Mouse (Mus musculus) right cerebral cortex, postnatal 36 days (tissue): ENCODE results near the gene Gzf1.

Source experiments
- DNase-seq, 2 experiments: peaks; one replicate each; pipeline ENCODE4 v3.0.0; 2022; ENCODE audit warnings: low spot score in 2 of 2, mixed read lengths in 1 of 2

The Gzf1 gene

DNA sequence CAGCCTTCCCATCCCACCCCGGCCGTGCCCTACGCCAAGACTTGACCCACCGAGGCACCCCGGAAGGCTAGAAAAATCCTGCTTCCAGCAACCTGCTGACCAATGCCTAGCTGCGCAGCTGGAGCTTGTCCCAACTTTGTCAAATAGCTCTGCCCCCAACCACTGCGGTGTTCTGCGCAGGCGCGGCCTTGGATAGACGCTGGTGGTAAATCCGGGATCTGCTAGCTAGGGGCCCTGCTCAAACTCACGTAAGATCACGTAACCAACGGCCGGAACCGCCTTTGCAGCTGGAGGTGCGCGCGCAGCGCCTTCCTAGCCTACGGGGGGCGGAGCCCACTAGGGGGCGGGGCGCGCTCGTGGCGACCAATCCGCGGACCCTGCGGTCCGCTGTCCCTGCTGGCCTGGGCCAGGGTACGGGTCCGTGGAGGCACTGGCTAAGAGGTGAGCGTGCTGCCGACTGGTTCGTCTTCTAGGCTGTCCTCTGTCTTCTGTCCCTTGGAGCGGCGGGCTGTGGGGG is at the start of gene Gzf1:
Gene Gzf1 (plus strand): TSS at position 249 of the 517 bp plus-strand sequence.
- DNase-seq: peak; percentile 99

DNA sequence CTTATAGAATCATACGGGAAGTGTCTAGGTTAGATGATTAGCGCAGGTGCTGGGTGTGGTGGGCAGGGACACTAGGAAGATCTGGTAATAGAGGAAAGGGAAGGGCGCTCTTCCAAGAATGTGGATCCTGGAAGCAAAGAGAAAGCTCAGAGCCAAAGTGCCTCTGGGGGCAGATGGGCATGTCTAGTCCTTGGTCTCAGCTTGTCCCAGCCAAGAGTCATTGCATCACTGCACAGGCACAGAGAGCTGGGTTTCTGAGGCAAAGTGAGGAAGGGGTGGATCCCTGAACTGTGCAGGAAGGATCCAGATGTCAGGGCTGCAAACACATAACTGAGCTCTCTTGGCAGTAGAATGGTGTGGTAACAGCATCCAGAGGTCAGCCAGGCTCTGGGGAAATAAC is 49.2 kb upstream of the Gzf1 start:
- no peak for DNase-seq

DNA sequence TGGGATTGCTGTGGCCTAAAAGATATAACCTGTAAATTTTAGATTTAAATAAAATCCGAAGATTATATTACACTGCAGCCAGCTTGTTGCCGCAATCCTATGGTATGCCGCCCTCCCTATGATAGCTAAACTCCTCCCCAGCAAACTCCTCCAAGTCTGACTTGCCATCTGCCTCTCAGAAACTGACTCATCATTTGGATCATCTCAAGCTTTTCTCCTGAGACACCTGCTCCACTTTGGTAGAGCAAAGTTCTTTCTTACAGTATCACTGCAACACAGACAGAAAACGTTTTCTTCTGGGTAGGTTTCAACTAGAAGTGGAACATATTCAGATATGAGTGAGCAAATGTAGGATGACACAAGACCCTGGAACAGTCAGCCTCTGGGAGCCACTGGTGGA is 46.4 kb upstream of the Gzf1 start:
- DNase-seq: peak; percentile 16 to 28

DNA sequence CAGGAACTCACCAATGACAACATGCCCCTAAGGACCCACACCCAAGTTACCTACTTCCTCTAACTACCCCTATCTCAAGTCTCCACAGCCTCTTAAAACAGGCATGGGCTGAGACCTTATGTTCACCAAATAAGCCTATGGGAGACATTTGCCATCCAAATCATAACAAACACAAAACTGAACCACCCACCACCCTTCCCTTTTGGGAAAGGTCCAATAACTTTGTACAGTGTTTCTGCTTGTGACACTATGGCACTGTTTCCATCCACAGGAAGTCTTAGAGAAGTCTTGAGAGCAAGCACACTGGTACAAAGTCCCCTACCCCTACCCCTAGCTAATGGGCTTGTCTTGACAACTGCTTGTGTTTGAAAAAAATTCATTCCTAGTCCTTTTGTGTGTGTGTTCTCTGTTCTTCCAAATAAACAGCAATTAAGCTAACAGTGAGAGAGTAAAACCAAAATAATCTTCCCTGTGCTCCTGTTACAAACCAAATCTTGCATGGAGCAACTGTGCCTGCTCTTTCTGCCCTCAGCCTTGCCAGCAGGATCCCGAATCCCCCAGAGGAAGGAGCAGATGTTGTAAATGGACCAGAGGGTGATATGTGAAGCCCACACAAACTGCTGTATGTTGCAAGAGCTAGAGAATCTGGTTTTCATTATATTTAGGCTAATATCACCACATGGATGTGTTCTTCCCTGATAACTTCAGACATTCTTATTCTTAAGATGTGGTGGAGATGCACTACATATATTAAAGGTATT is 38.0 kb upstream of the Gzf1 start:
- no peak for DNase-seq

DNA sequence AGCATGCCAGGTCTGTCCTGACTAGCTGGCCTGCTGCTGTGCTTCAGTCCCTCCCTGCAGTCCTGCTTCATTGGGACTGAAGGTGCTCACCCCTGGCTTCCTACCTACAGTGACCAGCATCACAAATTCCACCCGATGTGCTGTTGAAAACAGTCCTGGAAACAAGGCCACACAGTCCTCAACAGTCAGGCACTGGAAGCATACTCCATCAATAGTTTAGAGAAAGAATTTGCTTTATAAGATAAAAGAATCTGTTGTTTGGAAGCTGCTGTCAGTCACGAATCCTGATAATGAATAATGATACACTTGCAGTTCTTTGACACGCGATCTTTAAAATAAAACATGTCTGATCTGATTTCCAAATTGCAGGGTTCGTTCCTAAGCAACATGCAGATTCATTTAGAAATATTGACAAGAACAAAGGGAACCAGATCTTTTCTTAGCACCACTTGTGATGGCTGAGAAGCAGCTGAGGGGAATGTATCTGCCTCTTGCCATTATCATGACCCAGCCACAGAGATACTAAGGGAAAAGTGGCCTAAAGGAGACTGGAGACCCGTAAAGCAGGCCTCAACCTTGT is 36.3 kb upstream of the Gzf1 start:
- no peak for DNase-seq

DNA sequence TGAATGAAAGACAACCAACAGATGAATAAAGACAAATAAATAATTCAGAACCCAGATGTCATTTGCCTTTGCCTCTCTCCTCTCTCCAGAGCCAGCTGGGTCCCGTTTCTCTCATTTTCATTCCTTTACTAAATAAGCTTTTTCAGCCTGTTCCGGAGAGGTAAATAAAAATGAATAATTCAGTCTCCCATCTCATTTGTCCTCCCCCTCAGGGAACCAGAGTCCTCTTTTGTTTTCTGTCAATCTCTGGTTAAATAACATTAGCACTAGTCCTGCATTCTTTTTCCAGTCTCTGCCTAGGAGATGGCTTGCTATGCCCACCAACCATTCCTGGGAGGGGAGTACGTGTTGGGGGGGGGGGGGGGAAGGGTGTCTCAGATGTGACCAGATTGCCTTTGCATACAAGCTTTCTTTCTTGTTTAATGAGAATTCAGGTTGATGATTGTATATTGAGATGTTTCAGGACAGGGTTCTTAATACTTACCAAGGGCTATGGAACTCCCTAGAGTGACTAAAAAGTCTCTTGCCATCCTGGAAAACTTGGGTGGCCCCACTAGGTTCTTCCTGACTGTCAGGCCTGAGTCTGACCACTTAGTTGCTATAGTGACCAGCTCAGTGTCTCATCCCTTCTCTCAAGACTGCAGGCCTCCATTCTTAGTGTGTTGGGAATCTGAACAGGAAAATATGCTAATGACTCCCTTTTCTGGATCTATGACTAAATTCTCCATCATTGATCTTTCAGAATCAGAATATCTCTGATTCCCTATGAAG is 30.1 kb upstream of the Gzf1 start:
- no peak for DNase-seq

DNA sequence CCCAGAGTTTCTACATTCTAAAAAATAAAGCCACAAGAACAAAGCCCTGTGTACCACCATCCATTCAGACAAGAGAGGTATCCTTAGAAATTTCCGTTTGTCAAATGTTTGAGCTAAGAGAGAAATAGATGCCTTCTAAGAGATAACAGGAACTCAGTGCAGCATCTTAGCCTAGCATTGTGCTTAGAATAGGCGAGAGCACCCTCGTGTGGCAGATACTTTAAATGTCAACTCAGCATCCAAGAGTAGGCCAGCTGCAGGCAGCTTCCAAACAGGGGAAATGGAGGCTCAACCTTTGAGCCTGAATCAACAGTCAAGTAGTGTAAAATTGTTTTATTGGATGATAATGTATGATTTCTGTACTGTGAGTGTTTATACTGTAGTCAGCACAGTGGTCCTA is 25.9 kb upstream of the Gzf1 start:
- DNase-seq: peak; percentile 62 to 66

DNA sequence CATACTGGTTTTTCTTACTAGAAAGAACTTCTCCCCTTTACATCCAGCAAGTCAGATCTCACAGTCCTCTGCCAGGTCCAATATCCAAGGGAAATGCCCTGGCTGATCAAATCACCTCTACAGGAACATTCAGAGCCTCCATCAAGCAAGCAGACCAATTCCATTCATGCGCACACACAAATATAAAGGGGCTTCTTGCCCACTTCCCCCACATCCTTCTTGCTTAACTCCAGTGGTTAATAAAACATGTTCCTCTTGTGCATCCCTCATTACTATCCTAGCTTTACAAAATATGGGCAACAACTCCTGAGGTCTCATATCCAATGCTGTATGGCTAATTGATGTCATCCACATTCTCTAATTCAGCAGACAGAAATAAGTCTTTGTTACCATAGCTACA is 17.4 kb upstream of the Gzf1 start:
- no peak for DNase-seq

DNA sequence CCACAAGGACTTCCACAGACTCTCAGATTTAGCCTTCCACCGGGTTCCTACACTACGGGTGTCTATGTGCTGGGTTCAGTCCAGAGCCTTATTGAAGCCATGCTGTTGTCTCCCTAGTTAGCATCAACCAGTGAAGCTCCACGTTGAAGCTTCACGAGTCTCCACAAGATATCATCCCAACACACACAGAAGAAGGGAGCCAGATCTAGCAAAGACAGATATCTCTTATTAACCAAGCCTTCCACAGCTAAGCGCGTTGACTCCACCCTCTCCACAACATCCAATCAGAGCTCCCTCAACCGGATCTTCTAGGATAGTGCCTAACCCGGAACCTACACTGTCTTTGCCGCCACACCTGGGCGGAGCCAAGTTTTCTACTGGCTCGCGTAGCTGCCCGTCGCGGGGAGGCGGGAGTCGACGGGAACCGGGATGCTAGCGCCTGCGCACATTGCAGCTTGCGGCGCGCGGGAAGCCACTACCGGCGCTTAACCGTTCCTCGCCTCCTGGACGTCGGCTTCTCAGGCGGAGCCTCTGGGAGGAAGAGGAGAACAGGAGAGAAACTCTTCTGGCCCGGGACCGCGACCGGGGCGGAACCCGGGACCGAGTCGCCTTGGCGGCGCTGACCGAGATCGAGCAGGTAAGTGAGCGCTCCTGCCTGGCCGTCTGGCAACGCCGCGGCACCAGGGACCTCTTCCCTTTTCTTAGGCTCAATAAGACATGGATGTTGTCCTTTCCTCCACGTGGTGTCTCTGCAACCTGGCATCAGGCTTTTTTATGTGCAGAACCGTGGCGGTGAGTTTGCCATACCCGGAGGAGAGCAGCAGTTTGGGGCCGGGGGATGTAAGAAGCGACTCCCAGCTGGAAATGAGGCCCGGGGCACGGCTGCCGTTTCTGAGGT is 8.4 kb upstream of the Gzf1 start, which contains the start of gene Nxt1:
Gene Nxt1 (plus strand): TSS at position 403 of the 898 bp plus-strand sequence.
- DNase-seq: peak; percentile 97 to 98

DNA sequence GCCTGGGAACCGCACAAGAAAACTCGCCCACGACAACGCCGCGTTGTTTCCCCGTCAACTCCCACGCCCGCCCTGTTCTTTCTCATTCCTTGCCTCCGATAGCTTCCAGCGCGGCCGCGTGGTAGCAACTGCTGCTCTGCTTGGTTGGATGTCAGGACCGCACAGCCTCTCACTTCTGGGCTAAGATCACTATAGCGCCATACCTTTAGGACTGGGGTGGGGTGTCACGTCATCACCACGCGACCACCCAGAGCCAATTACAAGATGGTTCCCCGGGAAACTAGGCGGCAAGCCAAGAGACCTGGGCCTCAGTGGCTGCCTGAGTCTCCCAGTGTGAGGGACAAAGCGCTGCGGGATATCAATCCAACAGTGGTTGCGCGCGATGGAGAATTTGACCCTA is 3.0 kb upstream of the Gzf1 start:
- DNase-seq: peak; percentile 79

DNA sequence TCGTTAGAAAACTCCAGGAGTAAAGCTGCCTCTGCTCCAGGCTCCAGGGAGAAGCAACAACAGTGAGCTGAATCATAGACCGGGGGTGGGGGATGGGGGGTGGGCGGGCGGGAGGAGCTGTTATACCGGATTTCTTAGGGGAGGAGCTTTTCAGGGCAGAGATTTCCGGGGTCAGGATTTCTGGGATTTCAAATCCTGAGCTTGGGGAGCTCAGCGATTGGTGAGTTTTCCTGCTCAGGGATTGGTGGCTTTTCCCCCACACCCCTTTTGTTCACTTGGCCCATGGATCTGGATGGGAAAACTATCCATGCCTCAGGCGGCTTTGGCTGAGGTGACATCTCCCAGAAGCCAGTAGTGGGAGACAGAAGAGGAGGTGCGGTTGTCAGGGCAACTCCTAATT is 1.5 kb upstream of the Gzf1 start:
- DNase-seq: peak; percentile 40 to 56

DNA sequence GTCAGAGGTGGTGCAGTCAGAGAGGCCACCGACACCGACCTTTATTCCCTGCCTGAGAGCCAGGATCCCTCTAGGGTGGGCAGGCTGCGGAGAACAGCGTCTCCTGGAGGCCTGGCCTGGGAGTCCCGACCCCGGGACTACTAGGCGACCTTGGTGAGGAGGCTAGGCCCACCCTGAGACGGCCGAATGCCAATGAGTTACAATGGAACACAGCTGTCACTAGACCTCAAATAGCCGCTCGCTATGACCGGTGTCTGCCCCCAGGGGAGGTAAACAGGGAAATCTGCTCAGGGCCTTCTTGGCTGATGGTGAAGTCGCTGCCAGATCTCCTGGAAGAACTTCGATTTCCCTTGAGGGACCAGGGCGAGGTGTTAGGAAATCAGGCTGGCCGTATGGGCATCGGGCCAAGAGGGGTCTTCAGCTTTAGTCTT is 653 bp downstream of the Gzf1 start:
- peak in 1 of 2 experiments; percentile 27 for DNase-seq

DNA sequence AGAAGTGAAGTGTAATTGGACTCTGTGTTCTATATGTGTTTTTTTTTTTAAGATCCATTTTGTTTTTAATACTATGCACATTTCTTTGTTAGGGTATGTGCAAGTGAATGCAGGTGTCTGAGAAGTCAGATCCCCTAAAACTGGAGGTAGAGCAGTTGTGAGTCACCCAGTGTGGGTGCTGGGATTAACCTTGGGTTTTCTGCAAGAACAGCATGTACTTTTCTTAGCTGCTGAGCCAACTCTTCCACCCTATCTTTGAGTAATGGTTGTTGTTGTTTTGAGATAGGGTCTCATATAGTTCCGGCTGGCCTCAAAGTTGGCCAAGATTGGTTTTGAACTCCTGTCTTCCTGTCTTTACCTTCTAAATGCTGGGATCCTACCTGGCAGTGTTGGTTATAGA is 2.2 kb downstream of the Gzf1 start:
- DNase-seq: no peak

DNA sequence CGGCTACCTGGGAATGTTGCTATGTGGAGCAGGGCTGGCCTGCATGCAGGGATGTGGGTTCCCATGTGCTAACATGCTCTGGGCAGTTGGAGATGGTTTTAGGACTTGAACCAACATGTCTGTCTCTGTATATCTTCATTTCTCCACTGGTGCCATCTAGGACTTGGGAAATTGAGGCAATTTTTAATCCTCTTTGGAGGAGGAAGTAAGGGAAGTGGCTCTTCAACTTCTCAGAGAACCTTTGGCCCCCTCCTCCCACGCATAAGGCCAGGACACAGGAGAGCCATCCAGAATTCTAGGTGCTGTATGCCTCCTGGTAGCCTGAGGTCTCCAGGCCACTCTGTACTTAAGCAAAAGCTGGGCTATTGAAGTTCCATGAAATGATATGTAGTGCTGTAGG is 4.1 kb downstream of the Gzf1 start:
- no peak for DNase-seq

DNA sequence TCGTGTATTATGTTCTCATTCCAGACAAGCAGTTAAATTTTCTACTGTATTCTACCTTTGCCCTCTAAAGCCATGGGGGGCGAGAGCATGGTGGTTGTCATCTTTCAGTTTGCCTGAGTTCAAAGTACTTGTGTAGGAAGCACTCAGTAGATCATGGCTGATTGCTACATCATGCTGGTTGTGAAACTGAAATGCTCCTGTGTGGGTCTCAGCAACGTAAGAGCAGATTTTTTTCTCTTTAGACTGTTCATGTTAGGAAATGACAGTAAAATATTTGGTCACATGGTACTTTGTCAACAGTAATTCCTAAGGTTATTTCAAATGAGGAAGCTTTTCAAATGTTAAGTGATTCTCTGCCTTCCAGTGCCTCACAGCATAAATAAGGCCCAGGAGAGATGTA is 4.9 kb downstream of the Gzf1 start:
- no peak for DNase-seq

DNA sequence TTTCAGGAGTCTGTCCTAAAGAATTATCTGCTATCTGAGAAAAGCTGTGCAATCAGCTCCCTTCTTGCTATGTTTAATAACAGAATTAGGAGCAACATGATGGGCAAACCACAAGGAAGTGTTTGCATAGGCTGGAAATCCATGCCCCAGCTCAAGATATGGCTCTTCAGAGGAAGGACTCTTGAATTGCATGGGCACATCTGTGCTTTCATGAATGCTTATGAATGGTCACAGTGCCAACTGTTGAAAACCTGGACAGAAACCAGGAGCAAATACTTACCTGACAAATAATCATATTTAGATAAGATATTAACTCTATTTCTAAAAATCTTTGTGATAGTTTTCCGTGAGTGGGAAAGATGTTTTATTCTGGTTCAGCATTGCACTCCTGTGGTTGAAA is 6.0 kb downstream of the Gzf1 start:
- DNase-seq: no peak

DNA sequence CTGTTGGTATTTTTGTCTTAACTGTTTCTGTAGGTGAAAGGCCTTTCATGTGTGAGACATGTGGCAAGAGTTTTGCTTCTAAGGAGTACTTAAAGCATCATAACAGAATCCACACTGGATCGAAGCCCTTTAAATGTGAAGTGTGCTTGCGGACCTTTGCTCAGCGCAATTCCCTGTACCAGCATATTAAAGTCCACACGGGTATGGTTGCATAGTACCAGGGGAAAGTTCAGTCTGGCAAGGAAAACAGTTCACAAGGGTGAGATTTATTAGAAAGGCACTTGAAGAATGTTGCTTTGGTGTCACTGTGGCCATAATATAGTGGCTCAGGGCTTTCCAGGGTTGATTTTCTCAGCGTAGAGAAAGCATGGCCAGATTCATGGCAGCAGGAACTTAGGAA is 7.1 kb downstream of the Gzf1 start:
- no peak for DNase-seq

DNA sequence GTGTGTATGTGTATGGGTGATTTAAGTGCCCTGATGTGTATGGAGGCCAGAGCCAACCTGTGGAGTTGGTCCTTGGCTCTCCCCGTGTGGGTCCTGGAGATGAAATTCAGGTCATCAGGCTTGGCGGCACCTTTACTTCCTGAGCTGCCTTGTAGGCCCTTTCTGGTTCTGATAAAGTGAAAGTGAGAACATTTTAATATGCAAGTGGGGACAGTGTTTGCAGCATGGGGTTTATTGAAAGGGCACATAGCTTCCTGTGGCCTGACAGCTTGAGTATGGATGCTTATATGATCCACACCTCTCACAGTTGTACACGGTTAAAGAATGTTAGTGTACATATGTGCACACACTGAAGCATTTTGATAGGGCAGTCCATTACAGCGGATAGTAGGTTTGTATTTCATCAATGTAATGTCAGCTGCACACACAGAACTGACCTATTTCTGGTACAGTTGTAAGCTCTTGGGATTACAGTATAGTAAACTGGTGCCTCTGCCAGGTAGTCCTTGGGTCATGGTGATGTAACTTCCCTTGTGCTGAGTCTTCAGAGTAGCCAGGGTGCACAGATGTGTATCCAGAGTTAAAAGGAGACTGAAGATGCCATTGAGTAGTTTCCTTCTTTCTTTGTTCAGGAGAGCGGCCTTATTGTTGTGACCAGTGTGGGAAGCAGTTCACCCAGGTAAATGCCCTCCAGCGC is 8.8 kb downstream of the Gzf1 start:
- no peak for DNase-seq

DNA sequence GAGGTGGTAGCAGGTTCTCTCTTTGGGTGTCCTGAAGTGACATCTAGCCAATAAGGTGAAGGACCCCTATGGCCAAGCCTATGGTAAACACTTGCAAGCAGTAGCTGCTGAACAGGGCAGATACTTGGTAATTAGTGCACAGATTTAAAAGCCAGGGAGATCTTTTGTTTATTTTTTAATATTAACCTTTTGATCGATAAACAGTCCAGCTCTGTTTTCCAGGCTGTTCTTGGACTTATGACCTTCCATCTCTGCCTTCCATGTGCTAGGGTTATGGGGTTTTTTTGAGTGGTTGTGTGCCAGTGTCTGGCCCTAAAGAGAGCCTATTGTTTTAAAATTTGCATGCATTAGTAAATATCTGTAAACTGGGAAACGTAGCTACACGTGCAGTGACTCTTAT is 9.5 kb downstream of the Gzf1 start:
- no peak for DNase-seq

DNA sequence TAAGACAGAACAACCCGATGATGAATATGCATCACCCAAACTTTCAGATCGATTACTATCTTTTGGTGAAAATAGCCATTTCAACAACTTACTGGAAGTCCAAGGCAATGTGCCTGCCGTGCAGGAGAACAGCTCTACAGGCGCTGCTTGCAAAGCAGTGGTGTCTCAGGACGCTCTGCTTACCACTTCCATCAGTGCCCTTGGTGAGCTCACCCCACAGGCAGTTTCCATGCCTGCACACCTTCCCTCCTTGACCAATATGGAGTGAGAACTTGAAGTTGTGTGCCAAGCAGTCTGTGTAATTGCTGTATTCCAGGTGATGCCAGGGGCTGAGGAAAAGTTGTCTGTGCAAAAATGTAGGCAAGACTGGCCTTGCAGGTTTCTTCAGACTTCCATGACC is 10.0 kb downstream of the Gzf1 start:
- no peak for DNase-seq

DNA sequence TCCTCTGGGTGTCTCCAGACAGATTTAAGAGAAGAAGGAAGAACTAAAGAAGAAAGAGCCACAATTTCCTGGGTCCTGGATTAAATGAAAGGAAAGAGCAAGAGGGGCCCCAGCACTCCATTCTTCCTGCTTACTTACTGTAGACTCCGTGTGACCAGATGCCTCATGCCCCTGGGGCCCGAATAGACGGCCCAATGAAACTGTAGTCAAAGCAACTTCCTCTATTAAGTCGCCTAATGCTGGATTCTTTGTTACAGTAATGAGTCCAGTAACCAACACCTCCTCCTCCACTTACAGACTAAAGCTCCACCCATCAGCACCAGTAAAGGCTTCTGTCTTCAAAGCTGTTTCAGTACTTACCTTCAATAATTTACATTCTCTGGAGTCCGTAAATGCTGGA is 17.7 kb downstream of the Gzf1 start:
- no peak for DNase-seq
